Mouse (Mus musculus) hindbrain, embryonic 11.5 days (tissue): ENCODE measurements at regions not wholly inside any gene's neighbourhood (a gene's known extent, or its start where the extent isn't known, plus 50 kb on each side); places are given as distances from the start of the nearest gene placed in this dataset.

ENCODE experiments used
- ATAC-seq: fragments of 200-750 bp; cut with Nextera tagmentation; 2 replicates; pipeline ENCODE4 v1.8.0; 2017; ENCODE audit warnings: mild to moderate bottlenecking, moderate TSS enrichment, moderate library complexity; ENCODE audit not compliant: low FRiP score
- DNase-seq: peaks from one replicate; pipeline ENCODE4 v3.0.0-alpha.2; 2015; ENCODE audit warnings: low spot score
- H3K27ac ChIP-seq: fragments of 300-500 bp; sonication (generic); 2 replicates; pipeline ENCODE4 v1.5.1; 2014; ENCODE audit warnings: mild to moderate bottlenecking, low read depth, low read length
- H3K27me3 ChIP-seq: fragments of 300-500 bp; sonication (generic); 2 replicates; pipeline ENCODE4 v1.6.1; 2014; ENCODE audit warnings: mild to moderate bottlenecking, low read length, moderate library complexity, mixed read lengths; ENCODE audit not compliant: control insufficient read depth, insufficient read depth
- H3K36me3 ChIP-seq: fragments of 300-500 bp; sonication (generic); 2 replicates; pipeline ENCODE4 v1.6.1; 2014; ENCODE audit warnings: mild to moderate bottlenecking, low read length, moderate library complexity, mixed read lengths; ENCODE audit not compliant: control insufficient read depth, insufficient read depth
- H3K4me1 ChIP-seq: fragments of 300-500 bp; sonication (generic); replicated peaks from 2 replicates; pipeline ENCODE4 v1.6.1; 2014; ENCODE audit warnings: low read length, mixed read lengths; ENCODE audit not compliant: control insufficient read depth, insufficient read depth
- H3K4me2 ChIP-seq: fragments of 300-500 bp; sonication (generic); replicated peaks from 2 replicates; pipeline ENCODE4 v1.6.1; 2014; ENCODE audit warnings: mild to moderate bottlenecking, low read depth, low read length
- H3K4me3 ChIP-seq: fragments of 300-500 bp; sonication (generic); 2 replicates; pipeline ENCODE4 v1.5.1; 2014; ENCODE audit warnings: low read depth, low read length
- H3K9ac ChIP-seq: fragments of 300-500 bp; sonication (generic); 2 replicates; pipeline ENCODE4 v1.6.1; 2014; ENCODE audit warnings: low read depth, low read length
- H3K9me3 ChIP-seq: fragments of 300-500 bp; sonication (generic); 2 replicates; pipeline ENCODE4 v1.6.1; 2016; ENCODE audit warnings: low read length; ENCODE audit not compliant: control insufficient read depth
- WGBS: fragments of 180-500 bp; shearing (Covaris S2); extraction: QIAGEN DNeasy Blood & Tissue Kit; methylation state at CpG from one replicate; pipeline ENCODE4 v1.1.7; 2014; 5-methylcytosine and 5-hydroxymethylcytosine counted together

GRCm38 (mm10) chr3:156170076-156170475 lies 391.5 kb upstream of the Negr1 start:
- no peak for ATAC-seq
- Histone ChIP-seq H3K27ac (no peak overlapping the region), H3K9ac (no peak overlapping the region), H3K36me3 (no peaks in the 10 kb centered on the region), H3K27me3 (no peaks in the 10 kb centered on the region), H3K4me1 (no peaks in the 10 kb centered on the region), H3K4me3 (no peak overlapping the region), H3K4me2 (no peak overlapping the region), H3K9me3 (no peaks in the 10 kb centered on the region)
- no peak for DNase-seq

GRCm38 (mm10) chr3:156198688-156199087 lies 362.9 kb upstream of the Negr1 start:
- Histone ChIP-seq H3K36me3 (no peaks in the 10 kb centered on the region), H3K9ac (no peak overlapping the region), H3K4me2 (no peak overlapping the region), H3K9me3 (no peaks in the 10 kb centered on the region), H3K4me3 (no peak overlapping the region), H3K27ac (no peak overlapping the region), H3K27me3 (no peaks in the 10 kb centered on the region), H3K4me1 (no peaks in the 10 kb centered on the region)
- DNase-seq (no peak), ATAC-seq (no peak)

GRCm38 (mm10) chr3:156199749-156200467 lies 361.7 kb upstream of the Negr1 start:
- H3K9ac ChIP-seq: no peak overlapping the region

GRCm38 (mm10) chr3:156205246-156205645 lies 356.3 kb upstream of the Negr1 start:
- H3K9ac ChIP-seq: no peak overlapping the region

More at GRCm38 (mm10) chr3:156199749-156200467, 361.7 kb upstream of the Negr1 start:
- Histone ChIP-seq H3K9me3 (no peaks in the 10 kb centered on the region), H3K4me1 (no peaks in the 10 kb centered on the region), H3K4me3 (no peak overlapping the region), H3K36me3 (no peaks in the 10 kb centered on the region), H3K27me3 (no peaks in the 10 kb centered on the region), H3K4me2 (no peak overlapping the region), H3K27ac (no peak overlapping the region)
- ATAC-seq: no peak
- DNase-seq: no peak

GRCm38 (mm10) chr3:156208420-156208819 lies 353.2 kb upstream of the Negr1 start:
- H3K27me3 ChIP-seq: no peaks in the 10 kb centered on the region
- H3K9me3 ChIP-seq: no peaks in the 10 kb centered on the region
- no peak overlapping the region for H3K27ac ChIP-seq
- DNase-seq (no peak), ATAC-seq (no peak)
- no peak overlapping the region for H3K4me3 ChIP-seq
- no peaks in the 10 kb centered on the region for H3K4me1 ChIP-seq
- no peak overlapping the region for H3K4me2 ChIP-seq
- H3K9ac ChIP-seq: no peak overlapping the region
- WGBS: 46% methylated on average over 1 of the region's 1 CpGs
- no peaks in the 10 kb centered on the region for H3K36me3 ChIP-seq

More at GRCm38 (mm10) chr3:156205246-156205645, 356.3 kb upstream of the Negr1 start:
- DNase-seq (no peak), ATAC-seq (no peak)
- Histone ChIP-seq H3K36me3 (no peaks in the 10 kb centered on the region), H3K4me2 (no peak overlapping the region), H3K9me3 (no peaks in the 10 kb centered on the region), H3K27me3 (no peaks in the 10 kb centered on the region), H3K4me1 (no peaks in the 10 kb centered on the region), H3K4me3 (no peak overlapping the region), H3K27ac (no peak overlapping the region)
- WGBS: 91% methylated on average over 3 of the region's 3 CpGs

GRCm38 (mm10) chr3:156210827-156211226 lies 350.8 kb upstream of the Negr1 start:
- ATAC-seq (peak; percentile 58; the same call in 1 of the 2 replicates), DNase-seq (peak; percentile 4)
- no peak overlapping the region for H3K4me3 ChIP-seq
- WGBS: 82% methylated on average over 4 of the region's 4 CpGs
- H3K4me2 ChIP-seq: no peak overlapping the region
- no peaks in the 10 kb centered on the region for H3K4me1 ChIP-seq
- no peaks in the 10 kb centered on the region for H3K27me3 ChIP-seq
- no peak overlapping the region for H3K27ac ChIP-seq
- no peak overlapping the region for H3K9ac ChIP-seq
- H3K36me3 ChIP-seq: no peaks in the 10 kb centered on the region
- H3K9me3 ChIP-seq: no peaks in the 10 kb centered on the region

- Histone ChIP-seq H3K36me3 (no peaks in the 10 kb centered on the region), H3K27ac (no peak overlapping the region), H3K27me3 (no peaks in the 10 kb centered on the region), H3K9me3 (no peaks in the 10 kb centered on the region), H3K4me3 (no peak overlapping the region), H3K4me2 (no peak overlapping the region), H3K4me1 (no peaks in the 10 kb centered on the region), H3K9ac (no peak overlapping the region)
- DNase-seq (no peak), ATAC-seq (no peak)
- WGBS: 38% methylated on average over 1 of the region's 1 CpGs
Measured at GRCm38 (mm10) chr3:156214823-156215222, 346.8 kb upstream of the Negr1 start.

GRCm38 (mm10) chr3:156232111-156232510 lies 329.5 kb upstream of the Negr1 start:
- Histone ChIP-seq H3K9me3 (no peaks in the 10 kb centered on the region), H3K4me3 (no peak overlapping the region), H3K4me2 (no peak overlapping the region), H3K4me1 (no peaks in the 10 kb centered on the region), H3K9ac (no peak overlapping the region), H3K36me3 (no peaks in the 10 kb centered on the region), H3K27me3 (no peaks in the 10 kb centered on the region), H3K27ac (no peak overlapping the region)
- no peak for DNase-seq
- 87% methylated on average over 2 of the region's 2 CpGs for WGBS
- no peak for ATAC-seq

- Histone ChIP-seq H3K36me3 (no peaks in the 10 kb centered on the region), H3K4me3 (no peak overlapping the region), H3K27ac (no peak overlapping the region), H3K9ac (no peak overlapping the region), H3K27me3 (no peaks in the 10 kb centered on the region), H3K4me2 (no peak overlapping the region), H3K4me1 (no peaks in the 10 kb centered on the region), H3K9me3 (no peaks in the 10 kb centered on the region)
- 93% methylated on average over 4 of the region's 4 CpGs for WGBS
- DNase-seq (no peak), ATAC-seq (no peak)
Measured at GRCm38 (mm10) chr3:156235955-156236354, 325.6 kb upstream of the Negr1 start.
